Mouse (Mus musculus): ENCODE data around the gene Magi2.

The Magi2 gene

GRCm38 (mm10) chr5:19973852-19974251 is 747.0 kb downstream of the Magi2 start:
- DNase-seq: no peak

- DNase-seq: no peak
These were observed 754.7 kb downstream of the Magi2 start for GRCm38 (mm10) chr5:19981518-19981917.

- no peak for DNase-seq
These were observed 755.2 kb downstream of the Magi2 start for GRCm38 (mm10) chr5:19982031-19982430.

- DNase-seq: no peak
These were observed 772.6 kb downstream of the Magi2 start for GRCm38 (mm10) chr5:19999486-19999885.

- DNase-seq: no peak
These were observed 773.1 kb downstream of the Magi2 start for GRCm38 (mm10) chr5:19999912-20000311.

GRCm38 (mm10) chr5:20006616-20007015 is 779.8 kb downstream of the Magi2 start:
- DNase-seq: no peak

- DNase-seq: no peak
These were observed 780.4 kb downstream of the Magi2 start for GRCm38 (mm10) chr5:20007246-20007645.

- no peak for DNase-seq
These were observed 783.4 kb downstream of the Magi2 start for GRCm38 (mm10) chr5:20010210-20010609.

- no peak for DNase-seq
These were observed 791.2 kb downstream of the Magi2 start for GRCm38 (mm10) chr5:20018063-20018462.

GRCm38 (mm10) chr5:20046649-20047048 is 819.8 kb downstream of the Magi2 start:
- DNase-seq: no peak

GRCm38 (mm10) chr5:20048386-20048785 is 821.5 kb downstream of the Magi2 start:
- DNase-seq: no peak

GRCm38 (mm10) chr5:20050284-20050683 is 823.4 kb downstream of the Magi2 start:
- DNase-seq: no peak

- no peak for DNase-seq
These were observed 828.2 kb downstream of the Magi2 start for GRCm38 (mm10) chr5:20055000-20055399.

GRCm38 (mm10) chr5:20056074-20056842 is 829.4 kb downstream of the Magi2 start:
- DNase-seq: no peak

- no peak for DNase-seq
These were observed 830.0 kb downstream of the Magi2 start for GRCm38 (mm10) chr5:20056856-20057255.

- peak; percentile 87 for DNase-seq
These were observed 835.2 kb downstream of the Magi2 start for GRCm38 (mm10) chr5:20062011-20062410.

GRCm38 (mm10) chr5:20065081-20065480 is 838.2 kb downstream of the Magi2 start:
- no peak for DNase-seq

GRCm38 (mm10) chr5:20068496-20068895 is 841.7 kb downstream of the Magi2 start:
- no peak for DNase-seq

- no peak for DNase-seq
These were observed 842.2 kb downstream of the Magi2 start for GRCm38 (mm10) chr5:20068921-20069486.

GRCm38 (mm10) chr5:20074101-20074500 is 847.3 kb downstream of the Magi2 start:
- DNase-seq: no peak

- no peak for DNase-seq
These were observed 848.0 kb downstream of the Magi2 start for GRCm38 (mm10) chr5:20074867-20075266.

- no peak for DNase-seq
These were observed 852.1 kb downstream of the Magi2 start for GRCm38 (mm10) chr5:20078931-20079330.

GRCm38 (mm10) chr5:20080605-20081309 is 853.9 kb downstream of the Magi2 start:
- no peak for DNase-seq

- DNase-seq: no peak
These were observed 855.5 kb downstream of the Magi2 start for GRCm38 (mm10) chr5:20082368-20082767.
